Comparison of ENCODE assay signal across 8 mouse cellular contexts in genomic region chr1:182111386-182112317, GRCm38 (mm10). TPM values are rescaled to one million over a fixed set of nuclear protein-coding genes. Genes with fewer than 3 reads are reported as not detected.
A peak's percentile ranks its signal among the peaks of the same experiment; 100 is the strongest.
DNase-seq lines count a peak whose midpoint lies in the region; ATAC-seq and TF ChIP-seq lines count a peak whose summit lies in the region.
"Had no signal": no experiment of that assay in that cellular context is flagged by ENCODE, and none has a peak within 500 bp of the region (broad histone marks: within the 10 kb centered on the region; RNA-seq: fewer than 3 reads in every experiment).

No protein-coding gene starts in this region.

- H3K9me3 ChIP-seq in liver, postnatal 0 days (ENCODE audit: low read length) = no peaks in the 10 kb centered on the region
- H3K9me3 ChIP-seq: liver, embryonic 13.5 days had no signal

- H3K4me1 ChIP-seq in liver, postnatal 0 days (ENCODE audit: insufficient read depth) = peaks cover 5% of the 10 kb centered on the region; the same call in 1 of the 2 replicates

- ATAC-seq in liver, postnatal 0 days = no peak

- H3K27ac ChIP-seq in layer of hippocampus, adult 2 months = no peak overlapping the region
- no peak overlapping the region for H3K27ac ChIP-seq in liver, postnatal 0 days (ENCODE audit: low read depth)
- H3K27ac ChIP-seq: liver, embryonic 13.5 days had no signal

- no peak overlapping the region for H3K4me3 ChIP-seq in layer of hippocampus, adult 2 months
- H3K4me3 ChIP-seq in liver, postnatal 0 days (ENCODE audit: low read depth, low read length) = no peak overlapping the region
- H3K4me3 ChIP-seq: liver, embryonic 13.5 days had no signal

- no peak overlapping the region for H3K9ac ChIP-seq in liver, postnatal 0 days (replicated peaks)
- H3K9ac ChIP-seq: liver, embryonic 13.5 days had no signal

- no peaks in the 10 kb centered on the region for H3K27me3 ChIP-seq in liver, postnatal 0 days (ENCODE audit: insufficient read depth, low read length)

- no peak overlapping the region for H3K4me2 ChIP-seq in liver, postnatal 0 days (ENCODE audit: low read depth, low read length)
- H3K4me2 ChIP-seq: liver, embryonic 13.5 days had no signal

- no peak for TF ChIP-seq CTCF in layer of hippocampus, adult 2 months (conservative IDR thresholded peaks at IDR 0.05)
- no peak for TF ChIP-seq CTCF in liver, postnatal 0 days (IDR thresholded peaks at IDR 0.05; ENCODE audit: low read depth)

- no peak for TF ChIP-seq EP300 in liver, postnatal 0 days (IDR thresholded peaks at IDR 0.05; ENCODE audit: low read depth)

- 59% methylated on average over 14 of the region's 14 CpGs for WGBS in liver, postnatal 0 days (ENCODE audit: insufficient replicate concordance)

- no peaks in the 10 kb centered on the region for H3K36me3 ChIP-seq in liver, postnatal 0 days (replicated peaks; ENCODE audit: insufficient read depth, low read length)
- H3K36me3 ChIP-seq: liver, embryonic 13.5 days had no signal

- DNase-seq in layer of hippocampus, postnatal 10 days (ENCODE audit: low spot score in 2 of 2) = peak; percentile 56 to 60
- DNase-seq in layer of hippocampus, adult 2 months (ENCODE audit: low spot score in 2 of 2) = no peak
- peak; percentile 40 for DNase-seq in cerebellum, adult 11-12 months
- DNase-seq in cerebellum, postnatal 36 days = peak; percentile 28 to 39
- peak; percentile 52 to 79 for DNase-seq in kidney, postnatal 25 days
- no peak for DNase-seq in liver, postnatal 0 days
- no peak for DNase-seq in layer of hippocampus, adult 11-12 months (ENCODE audit: low spot score)
- DNase-seq: liver, embryonic 13.5 days had no signal

RNA-seq across cellular contexts. Expression of gene Srp9, which starts 12.9 kb away (rescaled TPM):
- 10 to 100 TPM; 54.4 to 59.7 TPM for total RNA-seq in layer of hippocampus, postnatal 10 days (2021)
- 10 to 100 TPM; 62.7 to 67.2 TPM for total RNA-seq in layer of hippocampus, adult 2 months (2021)
- 109 and 119 TPM in 2 replicates for polyA plus RNA-seq in liver, postnatal 0 days (2015; fragmentation: Nextera tagmentation; extraction: Ambion mirVana)

RNA-seq across cellular contexts. Expression of gene Vmn1r1, which starts 52.6 kb away (rescaled TPM):
- total RNA-seq in layer of hippocampus, postnatal 10 days (2021) = not detected
- total RNA-seq in layer of hippocampus, adult 2 months (2021) = not detected
- not detected in 2 replicates for polyA plus RNA-seq in liver, postnatal 0 days (2015; fragmentation: Nextera tagmentation; extraction: Ambion mirVana)
- polyA plus RNA-seq: liver, embryonic 13.5 days had no signal

Comparison
In these comparisons a context has a peak if more than half of its experiments do, and no peak if none do; other contexts are left out.
1. DNase-seq: peak in layer of hippocampus, postnatal 10 days (2 of 2), cerebellum, adult 11-12 months (single experiment), cerebellum, postnatal 36 days (2 of 2) and kidney, postnatal 25 days (2 of 2); none in layer of hippocampus, adult 2 months (0 of 2), liver, postnatal 0 days (single experiment) and layer of hippocampus, adult 11-12 months (single experiment).